Mouse (Mus musculus) myocyte (in vitro differentiated cells): ENCODE data around the gene Cdc7. TPM values are rescaled to one million over a fixed set of nuclear protein-coding genes. Genes with fewer than 3 reads are reported as not detected.

Experiments
- H3K27me3 ChIP-seq: one replicate; pipeline ENCODE4 v1.6.1; 2011; ENCODE audit not compliant: control insufficient read depth, insufficient read depth, insufficient read length
- H3K36me3 ChIP-seq: one replicate; pipeline ENCODE4 v1.6.1; 2011; ENCODE audit not compliant: control insufficient read depth, insufficient read depth
- H3K4me2 ChIP-seq: one replicate; pipeline ENCODE4 v1.6.1; 2011; ENCODE audit warnings: low read depth, control low read depth
- H3K4me3 ChIP-seq: one replicate; pipeline ENCODE4 v1.5.1; 2011; ENCODE audit warnings: mild to moderate bottlenecking, control low read depth, moderate library complexity
- H3K79me2 ChIP-seq: one replicate; pipeline ENCODE4 v1.6.1; 2011; ENCODE audit not compliant: control insufficient read depth, insufficient read depth
- H3ac ChIP-seq: one replicate; pipeline ENCODE4 v1.6.1; 2011; ENCODE audit not compliant: control insufficient read depth, insufficient read length
- CEBPB ChIP-seq: IDR thresholded peaks from 2 replicates; pipeline ENCODE4 v1.6.1; 2011; ENCODE audit warnings: mild to moderate bottlenecking, moderate library complexity; ENCODE audit not compliant: poor library complexity, insufficient read depth, severe bottlenecking
- E2F4 ChIP-seq: IDR thresholded peaks from one replicate; pipeline ENCODE4 v1.6.1; 2011; ENCODE audit warnings: mild to moderate bottlenecking, control low read depth, moderate library complexity; ENCODE audit not compliant: insufficient read depth
- MAX ChIP-seq: IDR thresholded peaks from one replicate; pipeline ENCODE4 v1.6.1; 2011; ENCODE audit warnings: low read depth, mild to moderate bottlenecking, control low read depth
- MYOD1 ChIP-seq, 3 experiments: IDR thresholded peaks; one replicate each; pipeline ENCODE4 v1.6.1; 2011; ENCODE audit warnings: control low read depth in 2 of 3, low read depth in 2 of 3, mild to moderate bottlenecking in 2 of 3, moderate library complexity in 1 of 3; ENCODE audit not compliant: insufficient read length in 2 of 3, control insufficient read depth in 1 of 3
- MYOG ChIP-seq, 3 experiments: IDR thresholded peaks; one replicate each; pipeline ENCODE4 v1.6.1; 2011; ENCODE audit warnings: control low read depth in 2 of 3, low read depth in 2 of 3, mild to moderate bottlenecking in 2 of 3; ENCODE audit not compliant: insufficient read length in 2 of 3, control insufficient read depth in 1 of 3, insufficient read depth in 1 of 3
- POLR2A ChIP-seq: IDR thresholded peaks from one replicate; pipeline ENCODE4 v1.6.1; 2011; ENCODE audit warnings: low read depth, mild to moderate bottlenecking, control low read depth, moderate library complexity; ENCODE audit not compliant: insufficient read length
- POLR2AphosphoS2 ChIP-seq: IDR thresholded peaks from one replicate; pipeline ENCODE4 v1.6.1; 2011; ENCODE audit warnings: low read depth, control low read depth; ENCODE audit not compliant: insufficient read length
- REST ChIP-seq: IDR thresholded peaks from one replicate; pipeline ENCODE4 v1.6.1; 2011; ENCODE audit warnings: mild to moderate bottlenecking, control low read depth, moderate library complexity; ENCODE audit not compliant: insufficient read depth, insufficient read length
- SRF ChIP-seq: IDR thresholded peaks from one replicate; pipeline ENCODE4 v1.6.1; 2011; ENCODE audit warnings: low read depth; ENCODE audit not compliant: control insufficient read depth, insufficient read length
- TCF12 ChIP-seq: IDR thresholded peaks from one replicate; pipeline ENCODE4 v1.6.1; 2011; ENCODE audit warnings: mild to moderate bottlenecking, control low read depth; ENCODE audit not compliant: poor library complexity, insufficient read depth, severe bottlenecking
- TCF3 ChIP-seq: IDR thresholded peaks from one replicate; pipeline ENCODE4 v1.6.1; 2011; ENCODE audit warnings: low read depth, control low read depth; ENCODE audit not compliant: insufficient read length
- USF1 ChIP-seq: IDR thresholded peaks from one replicate; pipeline ENCODE4 v1.6.1; 2011; ENCODE audit warnings: low read depth, mild to moderate bottlenecking, control low read depth, moderate library complexity
- polyA plus RNA-seq: library from polyadenylated mRNA; unstranded; fragments of >200 nt; fragmentation: generic; extraction: Trizol; gene quantifications from one replicate; pipeline ENCODE4 v1.2.1, GENCODE M21; 2012; ENCODE audit warnings: missing spikeins

Cdc7 gene
- polyA plus RNA-seq, 1 experiment = 1.8 TPM

GRCm38 (mm10) chr5:106994716-106995115 is 30.6 kb downstream of the Cdc7 start:
- TF ChIP-seq TCF3 (no peak), MYOG (IDR thresholded peaks at IDR 0.05; ENCODE audit: control insufficient read depth in 1 of 3, insufficient read depth in 1 of 3, insufficient read length in 2 of 3, low read depth in 2 of 3) (no peak), MAX (no peak), CEBPB (no peak), E2F4 (no peak), REST (no peak), POLR2AphosphoS2 (no peak)
- no peaks in the 10 kb centered on the region for H3K27me3 ChIP-seq
- H3K36me3 ChIP-seq = no peaks in the 10 kb centered on the region
- H3K79me2 ChIP-seq = no peaks in the 10 kb centered on the region
- H3K4me3 ChIP-seq = no peak overlapping the region
- no peak overlapping the region for H3K4me2 ChIP-seq
- no peak overlapping the region for H3ac ChIP-seq

DNA sequence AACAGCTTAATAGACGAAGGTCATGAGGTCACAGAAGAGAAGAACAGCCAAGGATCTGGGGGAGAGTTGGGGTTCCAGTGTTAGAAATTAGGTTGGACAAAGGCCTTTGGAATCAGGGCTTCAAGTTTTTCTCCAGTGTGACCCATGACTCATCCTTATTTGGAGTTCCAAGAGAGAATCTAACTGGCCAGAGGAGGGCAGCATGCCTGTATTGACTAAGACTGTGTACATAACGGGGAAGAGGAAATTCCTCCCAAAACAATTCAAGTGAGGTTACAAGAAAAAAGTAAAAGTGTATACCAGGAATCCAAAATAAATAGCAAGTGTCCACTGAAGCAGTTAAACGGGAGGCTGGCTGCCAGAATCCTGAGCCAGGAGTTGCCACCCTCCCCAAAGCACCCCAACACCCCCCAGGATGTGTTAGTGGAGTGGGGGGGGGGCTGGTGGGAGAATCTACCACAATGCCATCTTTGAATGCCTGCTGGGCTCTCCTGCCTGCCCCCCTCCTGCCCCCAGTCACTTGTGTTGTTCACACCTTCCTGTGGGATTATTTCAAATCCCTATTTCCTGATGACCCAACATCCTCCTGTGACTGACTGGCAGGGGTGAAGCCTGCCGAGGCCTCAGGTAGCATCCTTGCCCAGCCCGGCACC is 31.9 kb downstream of the Cdc7 start:
- H3ac ChIP-seq = no peak overlapping the region
- peaks cover 11% of the 10 kb centered on the region for H3K27me3 ChIP-seq
- no peak overlapping the region for H3K4me2 ChIP-seq
- H3K79me2 ChIP-seq = no peaks in the 10 kb centered on the region
- H3K36me3 ChIP-seq = no peaks in the 10 kb centered on the region
- no peak overlapping the region for H3K4me3 ChIP-seq
- no peak for TF ChIP-seq MYOG (IDR thresholded peaks at IDR 0.05; ENCODE audit: control insufficient read depth in 1 of 3, insufficient read depth in 1 of 3, insufficient read length in 2 of 3, low read depth in 2 of 3)
- TF ChIP-seq CEBPB = no peak
- no peak for TF ChIP-seq MAX
- no peak for TF ChIP-seq REST
- no peak for TF ChIP-seq E2F4
- TF ChIP-seq SRF = no peak
- no peak for TF ChIP-seq POLR2A

- no peak for TF ChIP-seq POLR2A
- TF ChIP-seq TCF3 = no peak
- TF ChIP-seq E2F4 = no peak
- no peak for TF ChIP-seq REST
- no peak for TF ChIP-seq CEBPB
- TF ChIP-seq POLR2AphosphoS2 = no peak
- TF ChIP-seq MYOG (IDR thresholded peaks at IDR 0.05; ENCODE audit: control insufficient read depth in 1 of 3, insufficient read depth in 1 of 3, insufficient read length in 2 of 3, low read depth in 2 of 3) = no peak
- TF ChIP-seq MYOD1 (IDR thresholded peaks at IDR 0.05; ENCODE audit: control insufficient read depth in 1 of 3, insufficient read length in 2 of 3, low read depth in 2 of 3) = no peak
- TF ChIP-seq TCF12 = no peak
- no peak for TF ChIP-seq USF1
- TF ChIP-seq MAX = no peak
- TF ChIP-seq SRF = no peak
Measured at GRCm38 (mm10) chr5:106996539-106997244, 32.6 kb downstream of the Cdc7 start.

DNA sequence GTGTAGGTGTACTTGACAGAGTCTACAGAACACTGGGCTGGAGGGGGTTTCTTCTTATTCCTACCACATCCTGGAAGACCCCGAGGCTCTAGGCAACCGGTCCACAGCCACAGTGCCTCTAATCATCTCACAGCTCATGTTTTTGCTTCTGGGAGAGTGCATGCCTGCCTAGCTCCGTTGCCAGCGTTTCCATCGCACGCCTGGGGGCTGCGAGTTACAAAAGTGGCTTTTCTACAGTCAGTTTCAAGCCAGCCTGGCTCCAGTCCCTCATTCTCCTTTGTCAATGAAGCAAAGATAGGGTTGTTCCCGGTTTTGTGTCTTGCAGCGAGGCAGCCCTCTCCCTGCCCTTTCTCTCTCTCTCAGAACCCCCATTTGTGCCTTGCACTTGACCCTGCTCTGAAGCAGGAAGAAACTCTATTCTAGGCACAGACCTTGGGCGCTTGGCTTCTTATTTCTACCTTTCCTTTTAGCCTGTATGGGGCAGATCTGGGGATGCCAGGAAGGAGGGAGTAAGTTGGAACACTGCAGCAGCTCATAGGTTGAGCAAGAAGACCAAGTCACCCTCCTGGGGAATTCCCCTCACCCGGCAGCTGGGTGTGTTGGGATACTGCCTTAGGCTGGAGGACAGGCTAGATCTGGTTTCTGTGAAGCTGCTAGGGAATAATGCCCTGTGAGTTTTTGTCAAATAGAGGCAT is 37.4 kb downstream of the Cdc7 start:
- H3K4me3 ChIP-seq = no peak overlapping the region
- H3K36me3 ChIP-seq = no peaks in the 10 kb centered on the region
- peaks cover 19% of the 10 kb centered on the region for H3K27me3 ChIP-seq
- no peaks in the 10 kb centered on the region for H3K79me2 ChIP-seq
- no peak overlapping the region for H3ac ChIP-seq
- TF ChIP-seq SRF (no peak), E2F4 (no peak), TCF12 (no peak), MAX (no peak), TCF3 (no peak)
- H3K4me2 ChIP-seq = no peak overlapping the region

More at GRCm38 (mm10) chr5:106996539-106997244, 32.6 kb downstream of the Cdc7 start:
- Histone ChIP-seq H3K27me3 (peaks cover 14% of the 10 kb centered on the region), H3K36me3 (no peaks in the 10 kb centered on the region), H3K4me3 (no peak overlapping the region), H3K79me2 (no peaks in the 10 kb centered on the region), H3ac (no peak overlapping the region), H3K4me2 (no peak overlapping the region)

- Histone ChIP-seq H3K79me2 (no peaks in the 10 kb centered on the region), H3K36me3 (no peaks in the 10 kb centered on the region), H3ac (no peak overlapping the region), H3K4me2 (no peak overlapping the region), H3K27me3 (peaks cover 19% of the 10 kb centered on the region), H3K4me3 (no peak overlapping the region)
- TF ChIP-seq USF1 (no peak), CEBPB (no peak), MAX (no peak), POLR2AphosphoS2 (no peak), MYOD1 (IDR thresholded peaks at IDR 0.05; ENCODE audit: control insufficient read depth in 1 of 3, insufficient read length in 2 of 3, low read depth in 2 of 3) (no peak), POLR2A (no peak), SRF (no peak), E2F4 (no peak), TCF3 (no peak), MYOG (IDR thresholded peaks at IDR 0.05; ENCODE audit: control insufficient read depth in 1 of 3, insufficient read depth in 1 of 3, insufficient read length in 2 of 3, low read depth in 2 of 3) (no peak), TCF12 (no peak), REST (no peak)
Measured at GRCm38 (mm10) chr5:107002091-107002416, 37.9 kb downstream of the Cdc7 start.
